Mouse (Mus musculus) liver, adult 2 months (tissue): ENCODE measurements around the gene Cgref1.

Experiments used
- CTCF ChIP-seq: fragments of 200-500 bp; IDR thresholded peaks from 2 replicates; pipeline ENCODE4 v1.5.1; 2011; ENCODE audit warnings: low read depth, low read length, control low read depth
- POLR2A ChIP-seq: fragments of 200-500 bp; IDR thresholded peaks from 2 replicates; pipeline ENCODE4 v1.6.1; 2011; ENCODE audit warnings: low read length, control low read depth; ENCODE audit not compliant: insufficient read depth; ENCODE audit errors: extremely low read depth

- no peak for TF ChIP-seq POLR2A
- no peak for TF ChIP-seq CTCF
These were observed 13.9 kb upstream of the Cgref1 start for GRCm38 (mm10) chr5:30959198-30959854.
